Mouse (Mus musculus) ES-E14 (cell line): ENCODE results near the gene Chd4. TPM values are rescaled to one million over a fixed set of nuclear protein-coding genes. Genes with fewer than 3 reads are reported as not detected.

Experiments used
- DNase-seq: peaks from one replicate; pipeline ENCODE4 v3.0.0-alpha.2; 2013; ENCODE audit warnings: low read depth, low spot score
- H3K27ac ChIP-seq: 2 replicates; pipeline ENCODE4 v1.5.1; 2012; ENCODE audit warnings: low read depth, mild to moderate bottlenecking, low read length, moderate library complexity, mixed read lengths; ENCODE audit not compliant: poor library complexity, insufficient read depth, severe bottlenecking
- H3K36me3 ChIP-seq: 2 replicates; pipeline ENCODE4 v1.6.1; 2012; ENCODE audit warnings: mild to moderate bottlenecking, low read length, moderate library complexity, mixed read lengths; ENCODE audit not compliant: control insufficient read depth, poor library complexity, insufficient read depth, severe bottlenecking
- H3K4me1 ChIP-seq, 2 experiments: fragments of 150-350 bp in 1 of 2; sonication (generic) in 1 of 2; 2 replicates each; pipeline ENCODE4 v1.6.1; 2012; ENCODE audit warnings: low read length in 2 of 2, mild to moderate bottlenecking in 1 of 2, mixed read lengths in 1 of 2; ENCODE audit not compliant: control insufficient read depth in 2 of 2, insufficient read depth in 2 of 2, poor library complexity in 1 of 2
- H3K4me3 ChIP-seq, 2 experiments: fragments of 150-350 bp in 1 of 2; sonication (generic) in 1 of 2; 2 replicates each; pipeline ENCODE4 v1.5.1; 2012; ENCODE audit warnings: low read length in 2 of 2, low read depth in 1 of 2, mild to moderate bottlenecking in 1 of 2, mixed read lengths in 1 of 2; ENCODE audit not compliant: insufficient read depth in 1 of 2, poor library complexity in 1 of 2, severe bottlenecking in 1 of 2
- H3K9ac ChIP-seq: 2 replicates; pipeline ENCODE4 v1.6.1; 2012; ENCODE audit warnings: low read depth, mild to moderate bottlenecking, low read length, mixed read lengths; ENCODE audit not compliant: poor library complexity, insufficient read depth, severe bottlenecking
- H3K9me3 ChIP-seq: fragments of 150-350 bp; sonication (generic); 2 replicates; pipeline ENCODE4 v1.6.1; 2012; ENCODE audit warnings: low read depth, mild to moderate bottlenecking, low read length; ENCODE audit not compliant: control insufficient read depth, insufficient read depth
- CHD2 ChIP-seq: IDR thresholded peaks from 2 replicates; pipeline ENCODE4 v1.6.1; 2014; ENCODE audit warnings: mild to moderate bottlenecking, low read depth, low read length, inconsistent platforms
- HCFC1 ChIP-seq: IDR thresholded peaks from 2 replicates; pipeline ENCODE4 v1.6.1; 2012; ENCODE audit warnings: low read length, inconsistent platforms, borderline replicate concordance; ENCODE audit not compliant: insufficient read depth
- MAFK ChIP-seq: IDR thresholded peaks from 2 replicates; pipeline ENCODE4 v1.6.1; 2014; ENCODE audit warnings: mild to moderate bottlenecking, low read depth, low read length, inconsistent platforms; ENCODE audit not compliant: insufficient read depth
- ZC3H11A ChIP-seq: IDR thresholded peaks from 2 replicates; pipeline ENCODE4 v1.6.1; 2012; ENCODE audit warnings: low read depth, mild to moderate bottlenecking, inconsistent platforms, low read length, borderline replicate concordance
- ZNF384 ChIP-seq: IDR thresholded peaks from 2 replicates; pipeline ENCODE4 v1.6.1; 2012; ENCODE audit warnings: low read depth, low read length, inconsistent platforms
- in situ Hi-C, 2 experiments: fragments of 600-800 bp; cut with MboI; formaldehyde crosslinking; loops; one replicate each; pipeline ENCODE4 v1.15.1; 2025; ENCODE audit warnings: low sequenced_read_pairs in 2 of 2, inconsistent platforms in 1 of 2; ENCODE audit not compliant: unreplicated experiment in 2 of 2
- total RNA-seq: library from RNA; depleted of rRNA; stranded (reverse); fragments of 300-350 nt; gene quantifications from 2 replicates; pipeline ENCODE4 v1.2.3, GENCODE M21; 2012

The Chd4 gene
- total RNA-seq, 1 experiment, result 344 TPM

DNA sequence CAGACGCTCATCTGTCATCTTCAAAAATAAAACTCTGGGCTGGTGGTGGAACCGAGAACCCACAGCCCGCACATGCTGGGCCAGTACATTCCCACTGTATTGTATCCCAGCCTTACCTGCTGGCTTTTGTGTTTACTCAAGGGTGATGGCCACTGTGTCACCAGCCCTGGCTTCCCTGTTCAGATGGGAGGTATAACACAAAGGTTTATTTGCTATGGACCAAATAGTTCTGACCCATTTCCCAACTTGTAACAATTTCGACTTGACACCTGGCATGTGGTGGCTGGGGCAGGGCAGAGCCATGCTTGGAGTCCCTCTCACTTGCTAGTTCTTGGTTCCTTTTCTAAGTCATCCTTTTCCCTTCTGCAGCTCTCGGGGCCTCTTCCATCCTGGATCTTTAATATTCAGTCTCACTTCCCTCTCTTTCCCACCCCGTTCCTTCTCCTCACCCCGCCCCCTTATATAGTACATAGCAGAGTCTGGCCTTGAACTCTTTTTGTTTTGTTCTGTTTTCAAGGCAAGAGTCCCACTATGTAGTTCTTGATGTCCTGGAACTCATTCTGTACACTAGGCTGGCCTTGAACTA, 12.9 kb upstream of the Chd4 start:
- Histone ChIP-seq H3K4me1 (peaks cover 5 to 15% of the 10 kb centered on the region in 2 experiments; a peak in 1 of 4 replicates), H3K27ac (no peak overlapping the region), H3K36me3 (peaks cover 8% of the 10 kb centered on the region; the same call in 1 of the 2 replicates), H3K4me3 (no peak overlapping the region), H3K9ac (no peak overlapping the region), H3K9me3 (no peaks in the 10 kb centered on the region)
- DNase-seq, result no peak
- in situ Hi-C loops, result no loop called here
- TF ChIP-seq ZC3H11A (no peak), CHD2 (no peak), ZNF384 (no peak), HCFC1 (no peak)

DNA sequence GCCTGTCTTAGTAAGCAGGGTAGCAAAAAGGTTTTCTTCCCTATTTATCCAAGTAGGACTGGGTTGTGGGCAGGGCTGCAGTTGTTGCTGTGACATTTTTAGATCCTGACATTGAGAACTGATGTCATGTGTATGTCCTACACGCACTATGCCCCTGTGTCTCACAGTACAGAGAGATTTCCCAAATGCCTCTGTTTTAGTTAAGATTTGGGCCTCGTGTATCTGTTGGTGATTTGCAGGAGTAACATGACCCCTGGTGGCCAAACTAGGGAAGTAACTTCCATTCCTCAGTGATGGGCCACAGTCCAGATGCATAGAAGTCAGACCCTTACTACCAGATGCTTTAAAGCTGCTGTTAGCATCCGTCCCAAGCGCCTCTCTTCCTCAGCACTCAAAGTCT, 11.4 kb upstream of the Chd4 start:
- Histone ChIP-seq H3K9me3 (no peaks in the 10 kb centered on the region), H3K4me1 (peaks cover 5 to 22% of the 10 kb centered on the region in 2 experiments; a peak in 3 of 4 replicates), H3K4me3 (no peak overlapping the region), H3K27ac (no peak overlapping the region), H3K36me3 (peaks cover 8% of the 10 kb centered on the region; the same call in 1 of the 2 replicates), H3K9ac (no peak overlapping the region)
- no peak for TF ChIP-seq MAFK
- TF ChIP-seq ZNF384, result no peak
- no peak for TF ChIP-seq HCFC1
- TF ChIP-seq CHD2, result no peak
- peak; percentile 64; the same call in 1 of the 2 replicates for TF ChIP-seq ZC3H11A
- no peak for DNase-seq
- in situ Hi-C loops, result no loop called here

DNA sequence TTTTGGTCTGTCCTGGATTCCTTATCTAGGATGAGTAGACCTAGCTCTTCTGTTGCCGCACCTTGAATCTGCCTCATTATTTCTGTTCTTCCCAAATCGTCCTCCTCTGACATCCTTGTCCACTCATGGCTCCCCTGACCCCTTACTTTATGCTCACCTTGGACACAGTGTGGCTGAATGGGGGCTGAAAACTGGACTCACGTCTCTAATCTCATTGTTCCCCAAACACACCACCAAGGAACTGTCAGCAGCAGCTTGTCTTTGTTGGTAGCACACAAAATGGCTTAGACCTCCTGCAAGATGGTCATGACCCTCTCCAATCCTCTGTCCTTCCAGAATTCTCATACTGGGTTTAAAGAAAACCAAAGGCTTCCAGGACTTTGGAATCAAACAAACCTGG, 7.8 kb upstream of the Chd4 start:
- H3K4me1 ChIP-seq, result peaks cover 0 to 28% of the 10 kb centered on the region in 2 experiments; a peak in 3 of 4 replicates
- H3K27ac ChIP-seq, result no peak overlapping the region
- H3K9ac ChIP-seq, result no peak overlapping the region
- H3K9me3 ChIP-seq, result no peaks in the 10 kb centered on the region
- no peak overlapping the region for H3K4me3 ChIP-seq
- no peak for TF ChIP-seq HCFC1
- TF ChIP-seq ZNF384, result no peak
- no peak for TF ChIP-seq CHD2
- no peak for TF ChIP-seq ZC3H11A
- TF ChIP-seq MAFK, result no peak
- H3K36me3 ChIP-seq, result no peaks in the 10 kb centered on the region
- no peak for DNase-seq
- in situ Hi-C loops, result no loop called here

GRCm38 (mm10) chr6:125088561-125089321, 7.0 kb upstream of the Chd4 start:
- H3K36me3 ChIP-seq, result no peaks in the 10 kb centered on the region
- no peak for DNase-seq
- in situ Hi-C loops, result no loop called here
- TF ChIP-seq ZC3H11A, result no peak
- peaks cover 0 to 28% of the 10 kb centered on the region in 2 experiments; a peak in 3 of 4 replicates for H3K4me1 ChIP-seq
- peak overlapping the region; percentile 71 for H3K27ac ChIP-seq
- peak overlapping the region; percentile 54; the same call in 1 of the 2 replicates for H3K9ac ChIP-seq
- peak overlapping the region; percentile 27 to 44; a peak in 2 of 4 replicates for H3K4me3 ChIP-seq
- no peaks in the 10 kb centered on the region for H3K9me3 ChIP-seq
